Mouse (Mus musculus) retina, embryonic 14.5 days (tissue): ENCODE data around the gene Gm20458.

Experiments
- DNase-seq: peaks from one replicate; pipeline ENCODE4 v3.0.0-alpha.2; 2015; ENCODE audit warnings: low spot score

Gene Gm20458

GRCm38 (mm10) chr2:164504919-164505318, 44.2 kb downstream of the Gm20458 start:
- no peak for DNase-seq

GRCm38 (mm10) chr2:164505619-164506347, 45.0 kb downstream of the Gm20458 start:
- no peak for DNase-seq

GRCm38 (mm10) chr2:164507811-164508210, 47.0 kb downstream of the Gm20458 start:
- no peak for DNase-seq

- DNase-seq: no peak
Measured at GRCm38 (mm10) chr2:164510621-164511190, 49.9 kb downstream of the Gm20458 start.

GRCm38 (mm10) chr2:164512121-164512909, 51.5 kb downstream of the Gm20458 start:
- peak; percentile 12 for DNase-seq

- no peak for DNase-seq
Measured at GRCm38 (mm10) chr2:164513389-164513788, 52.6 kb downstream of the Gm20458 start.

- no peak for DNase-seq
Measured at GRCm38 (mm10) chr2:164514916-164515315, 54.1 kb downstream of the Gm20458 start.

GRCm38 (mm10) chr2:164515897-164516296, 55.1 kb downstream of the Gm20458 start:
- no peak for DNase-seq

- DNase-seq: no peak
Measured at GRCm38 (mm10) chr2:164516592-164516991, 55.8 kb downstream of the Gm20458 start.

- DNase-seq: peak; percentile 72
Measured at GRCm38 (mm10) chr2:164517485-164518221, 56.9 kb downstream of the Gm20458 start.

GRCm38 (mm10) chr2:164518266-164519170, 57.8 kb downstream of the Gm20458 start:
- no peak for DNase-seq

- DNase-seq: no peak
Measured at GRCm38 (mm10) chr2:164519171-164519526, 58.4 kb downstream of the Gm20458 start.

GRCm38 (mm10) chr2:164520782-164521181, 60.0 kb downstream of the Gm20458 start:
- peak; percentile 27 for DNase-seq

- DNase-seq: no peak
Measured at GRCm38 (mm10) chr2:164521841-164522240, 61.1 kb downstream of the Gm20458 start.

GRCm38 (mm10) chr2:164522280-164522679, 61.5 kb downstream of the Gm20458 start:
- DNase-seq: no peak

- DNase-seq: no peak
Measured at GRCm38 (mm10) chr2:164523301-164523773, 62.6 kb downstream of the Gm20458 start.

- DNase-seq: no peak
Measured at GRCm38 (mm10) chr2:164528557-164528956, 67.8 kb downstream of the Gm20458 start.

GRCm38 (mm10) chr2:164531169-164531568, 70.4 kb downstream of the Gm20458 start:
- DNase-seq: peak; percentile 83

- DNase-seq: no peak
Measured at GRCm38 (mm10) chr2:164534315-164534714, 73.5 kb downstream of the Gm20458 start.

- DNase-seq: no peak
Measured at GRCm38 (mm10) chr2:164537003-164537402, 76.2 kb downstream of the Gm20458 start.
